11 mouse cellular contexts compared by ENCODE assay signal in the genomic region with DNA sequence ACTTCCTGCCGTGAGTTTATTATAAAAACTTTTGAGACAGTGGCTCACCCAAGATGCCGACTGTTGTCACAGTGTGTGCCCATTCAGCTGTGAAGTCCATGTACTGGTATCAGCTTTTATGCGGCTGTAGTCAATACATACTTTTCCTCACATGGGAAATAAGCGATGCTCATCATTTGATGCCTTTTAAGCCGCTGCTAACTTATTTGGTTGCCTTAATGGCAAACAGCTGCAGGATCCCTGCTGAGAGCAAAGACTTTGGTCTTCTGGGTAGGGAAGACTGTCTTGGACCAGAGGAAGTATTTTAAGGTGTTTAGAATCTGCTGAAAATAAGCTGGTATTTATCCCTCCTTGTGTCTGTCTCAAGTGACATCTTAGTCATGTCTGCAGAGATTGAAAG. TPM values are rescaled to one million over a fixed set of nuclear protein-coding genes. Genes with fewer than 3 reads are reported as not detected.
DNase-seq lines count a peak whose midpoint lies in the region; ATAC-seq and TF ChIP-seq lines count a peak whose summit lies in the region.
"Had no signal": no experiment of that assay in that cellular context is flagged by ENCODE, and none has a peak within 500 bp of the region (broad histone marks: within the 10 kb centered on the region; RNA-seq: fewer than 3 reads in every experiment).

No protein-coding gene starts in this region.

- H3K9me3 ChIP-seq in heart, embryonic 14.5 days (ENCODE audit: control insufficient read depth, low read length) = no peaks in the 10 kb centered on the region
- H3K9me3 ChIP-seq in heart, embryonic 10.5 days = no peaks in the 10 kb centered on the region
- no peaks in the 10 kb centered on the region for H3K9me3 ChIP-seq in neural tube, embryonic 12.5 days
- H3K9me3 ChIP-seq in limb, embryonic 11.5 days (ENCODE audit: control insufficient read depth, low read length) = no peaks in the 10 kb centered on the region
- H3K9me3 ChIP-seq in stomach, postnatal 0 days (ENCODE audit: control insufficient read depth, low read length) = no peaks in the 10 kb centered on the region
- H3K9me3 ChIP-seq: liver, embryonic 13.5 days had no signal

- no peak for TF ChIP-seq CTCF in stomach, postnatal 0 days (IDR thresholded peaks at IDR 0.05; ENCODE audit: low read depth)

- no peak for TF ChIP-seq EP300 in stomach, postnatal 0 days (optimal IDR thresholded peaks at IDR 0.05)

- peak overlapping the region; percentile 99 for H3K4me2 ChIP-seq in heart, embryonic 14.5 days (ENCODE audit: low read length)
- H3K4me2 ChIP-seq in neural tube, embryonic 12.5 days (replicated peaks) = peak overlapping the region; percentile 87
- H3K4me2 ChIP-seq in limb, embryonic 11.5 days (ENCODE audit: low read depth, severe bottlenecking) = peak overlapping the region; percentile 95
- peak overlapping the region; percentile 68 for H3K4me2 ChIP-seq in stomach, postnatal 0 days (replicated peaks; ENCODE audit: low read depth)

- H3K9ac ChIP-seq in heart, embryonic 14.5 days (ENCODE audit: low read length) = peak overlapping the region; percentile 21; the same call in 1 of the 2 replicates
- no peak overlapping the region for H3K9ac ChIP-seq in neural tube, embryonic 12.5 days
- no peak overlapping the region for H3K9ac ChIP-seq in limb, embryonic 11.5 days (ENCODE audit: low read length)
- H3K9ac ChIP-seq in stomach, postnatal 0 days (ENCODE audit: low read length) = no peak overlapping the region
- H3K9ac ChIP-seq: liver, embryonic 13.5 days had no signal

- 0 out of 4 replicates have a peak overlapping the region, but pooled peaks of 1 of the 2 experiments have one; percentile 1 for H3K27ac ChIP-seq in heart, embryonic 14.5 days (replicated peaks in 1 of 2; ENCODE audit: control insufficient read depth in 1 of 2, insufficient read depth in 1 of 2, low read depth in 2 of 2, low read length in 2 of 2)
- no peak overlapping the region for H3K27ac ChIP-seq in heart, embryonic 10.5 days
- no peak overlapping the region for H3K27ac ChIP-seq in neural tube, embryonic 12.5 days
- no peak overlapping the region for H3K27ac ChIP-seq in limb, embryonic 11.5 days (replicated peaks; ENCODE audit: low read depth, low read length)
- H3K27ac ChIP-seq in stomach, postnatal 0 days (replicated peaks) = no peak overlapping the region
- H3K27ac ChIP-seq: liver, embryonic 13.5 days had no signal

- H3K4me1 ChIP-seq in heart, embryonic 14.5 days (ENCODE audit: control insufficient read depth in 2 of 2, insufficient read depth in 2 of 2, low read length in 2 of 2) = peaks cover 3 to 23% of the 10 kb centered on the region in 2 experiments; a peak in 3 of 4 replicates
- peaks cover 19% of the 10 kb centered on the region for H3K4me1 ChIP-seq in heart, embryonic 10.5 days
- H3K4me1 ChIP-seq in neural tube, embryonic 12.5 days = 0 out of 2 replicates have a peak, but pooled peaks cover 9% of the 10 kb centered on the region
- H3K4me1 ChIP-seq in limb, embryonic 11.5 days (ENCODE audit: control insufficient read depth, insufficient read depth, low read length) = peaks cover 14% of the 10 kb centered on the region
- H3K4me1 ChIP-seq in stomach, postnatal 0 days (replicated peaks; ENCODE audit: control insufficient read depth, insufficient read depth) = no peaks in the 10 kb centered on the region

- WGBS in heart, embryonic 14.5 days = 69% methylated on average over 5 of the region's 5 CpGs
- 64% methylated on average over 5 of the region's 5 CpGs for WGBS in heart, embryonic 10.5 days
- WGBS in neural tube, embryonic 12.5 days = 52% methylated on average over 5 of the region's 5 CpGs
- 17% methylated on average over 5 of the region's 5 CpGs for WGBS in limb, embryonic 11.5 days
- WGBS in stomach, postnatal 0 days = 54% methylated on average over 5 of the region's 5 CpGs

- DNase-seq in heart, embryonic 10.5 days (ENCODE audit: low spot score) = no peak
- DNase-seq in neural tube, embryonic 10.5 days (ENCODE audit: extremely low spot score, low spot score) = no peak
- peak; percentile 47 for DNase-seq in limb, embryonic 11.5 days (ENCODE audit: low spot score)
- no peak for DNase-seq in stomach, postnatal 0 days (ENCODE audit: low spot score)
- no peak for DNase-seq in left cerebral cortex, postnatal 36 days (ENCODE audit: low spot score in 2 of 2)
- no peak for DNase-seq in T-cell, adult 2 months (ENCODE audit: low spot score)
- DNase-seq: B cell, adult 2 months; liver, embryonic 13.5 days had no signal

- H3K36me3 ChIP-seq in heart, embryonic 14.5 days (ENCODE audit: control insufficient read depth, insufficient read depth, low read length) = no peaks in the 10 kb centered on the region
- H3K36me3 ChIP-seq in heart, embryonic 10.5 days = no peaks in the 10 kb centered on the region
- H3K36me3 ChIP-seq in neural tube, embryonic 12.5 days = no peaks in the 10 kb centered on the region
- H3K36me3 ChIP-seq in limb, embryonic 11.5 days (ENCODE audit: control insufficient read depth, insufficient read depth, low read length) = no peaks in the 10 kb centered on the region
- no peaks in the 10 kb centered on the region for H3K36me3 ChIP-seq in stomach, postnatal 0 days (ENCODE audit: control insufficient read depth, insufficient read depth, low read length)
- H3K36me3 ChIP-seq: liver, embryonic 13.5 days had no signal

- H3K27me3 ChIP-seq in heart, embryonic 14.5 days (ENCODE audit: control insufficient read depth, insufficient read depth, low read length) = no peaks in the 10 kb centered on the region
- no peaks in the 10 kb centered on the region for H3K27me3 ChIP-seq in heart, embryonic 10.5 days (ENCODE audit: insufficient read depth, poor library complexity, severe bottlenecking)
- no peaks in the 10 kb centered on the region for H3K27me3 ChIP-seq in neural tube, embryonic 12.5 days (replicated peaks)
- no peaks in the 10 kb centered on the region for H3K27me3 ChIP-seq in limb, embryonic 11.5 days (ENCODE audit: control insufficient read depth, insufficient read depth, low read length)
- H3K27me3 ChIP-seq in stomach, postnatal 0 days (ENCODE audit: control insufficient read depth, insufficient read depth, low read length) = no peaks in the 10 kb centered on the region

- no peak for ATAC-seq in heart, embryonic 14.5 days (ENCODE audit: insufficient number of reproducible peaks, insufficient read depth, low FRiP score, low read depth)
- ATAC-seq in neural tube, embryonic 12.5 days (ENCODE audit: low FRiP score, low read depth) = no peak
- ATAC-seq in limb, embryonic 11.5 days (ENCODE audit: insufficient number of reproducible peaks, low FRiP score, low TSS enrichment, low read depth) = no peak
- ATAC-seq in stomach, postnatal 0 days (ENCODE audit: low FRiP score, low TSS enrichment) = no peak

- intact Hi-C loops in left cerebral cortex, postnatal 36 days (cut with DNase I) = loop anchor here (2.0 to 10.0 kb wide), 6 partner anchors 192 to 632 kb away; no protein-coding TSS in a partner anchor

- no peak overlapping the region for H3K4me3 ChIP-seq in heart, embryonic 14.5 days (ENCODE audit: control insufficient read depth in 1 of 2, insufficient read depth in 1 of 2, low read depth in 1 of 2, low read length in 2 of 2)
- no peak overlapping the region for H3K4me3 ChIP-seq in heart, embryonic 10.5 days
- no peak overlapping the region for H3K4me3 ChIP-seq in neural tube, embryonic 12.5 days
- H3K4me3 ChIP-seq in limb, embryonic 11.5 days (ENCODE audit: low read depth, low read length) = peak overlapping the region; percentile 70; the same call in 1 of the 2 replicates
- peak overlapping the region; percentile 62 for H3K4me3 ChIP-seq in stomach, postnatal 0 days (ENCODE audit: low read depth, low read length)
- H3K4me3 ChIP-seq: erythroblast, embryonic 14.5 days; liver, embryonic 13.5 days had no signal

RNA-seq across cellular contexts. Expression of gene Sema5a, which starts 2.7 kb away (rescaled TPM):
- 8.4 and 10.0 TPM in 2 replicates for polyA plus RNA-seq in heart, embryonic 14.5 days (2014; fragmentation: Nextera tagmentation; extraction: Ambion mirVana)
- polyA plus RNA-seq in heart, embryonic 10.5 days (2016; fragmentation: Nextera tagmentation; extraction: Ambion mirVana) = 2.7 and 6.9 TPM in 2 replicates
- polyA plus RNA-seq in neural tube, embryonic 12.5 days (2016; fragmentation: Nextera tagmentation; extraction: Ambion mirVana) = 8.8 and 9.3 TPM in 2 replicates
- 21.4 and 24.2 TPM in 2 replicates for polyA plus RNA-seq in limb, embryonic 11.5 days (2014; fragmentation: Nextera tagmentation; extraction: Ambion mirVana)
- 5.5 and 6.2 TPM in 2 replicates for polyA plus RNA-seq in stomach, postnatal 0 days (2015; fragmentation: Nextera tagmentation; extraction: Ambion mirVana)
- 10 to 100 TPM; 23.7 to 26.0 TPM for total RNA-seq in left cerebral cortex, postnatal 36 days (2021)
- polyA plus RNA-seq: erythroblast, embryonic 14.5 days had no signal

Comparison
In these comparisons a context has a peak if more than half of its experiments do, and no peak if none do; other contexts are left out.
1. H3K4me3 ChIP-seq: peak in limb, embryonic 11.5 days (single experiment) and stomach, postnatal 0 days (single experiment); none in heart, embryonic 14.5 days (0 of 2), heart, embryonic 10.5 days (single experiment) and neural tube, embryonic 12.5 days (single experiment).
2. Peak in every context shown above with its lines, with median percentiles within 50 percentile points of each other: H3K4me2 ChIP-seq.